Mouse (Mus musculus) layer of hippocampus, adult 2 months (tissue): ENCODE measurements around the gene Gm45618. TPM values are rescaled to one million over a fixed set of nuclear protein-coding genes. Genes with fewer than 3 reads are reported as not detected.
"Not testable (repeated sequence)": the region's sequence is repeated elsewhere in the genome, so short reads cannot be mapped to it uniquely, and the experiment has no call there.

Experiments
- DNase-seq, 2 experiments: peaks; one replicate each; pipeline ENCODE4 v3.0.0; 2022; ENCODE audit warnings: low spot score in 2 of 2
- H3K27ac ChIP-seq: fragments of 200-600 bp; 2 replicates; pipeline ENCODE4 v1.8.1; 2022
- H3K4me3 ChIP-seq: fragments of 200-600 bp; 2 replicates; pipeline ENCODE4 v1.8.1; 2022; ENCODE audit warnings: mild to moderate bottlenecking
- CTCF ChIP-seq: fragments of 200-600 bp; conservative IDR thresholded peaks from 2 replicates; pipeline ENCODE4 v1.8.1; 2022; ENCODE audit warnings: antibody characterized with exemption, mild to moderate bottlenecking, moderate library complexity
- long read RNA-seq, 2 experiments: library from polyadenylated mRNA; stranded (forward); transcript quantifications; one replicate each; pipeline ENCODE4 v2.0.0; 2021; ENCODE audit warnings: borderline mapping rate in 2 of 2
- total RNA-seq, 2 experiments: library from RNA; stranded (reverse); gene quantifications; 2 replicates each; pipeline ENCODE4 v1.2.3; 2021

Gm45618 gene
- total RNA-seq = not detected
- long read RNA-seq, experiment 1 = 0 reads
- long read RNA-seq, experiment 2 = 0 reads

DNA sequence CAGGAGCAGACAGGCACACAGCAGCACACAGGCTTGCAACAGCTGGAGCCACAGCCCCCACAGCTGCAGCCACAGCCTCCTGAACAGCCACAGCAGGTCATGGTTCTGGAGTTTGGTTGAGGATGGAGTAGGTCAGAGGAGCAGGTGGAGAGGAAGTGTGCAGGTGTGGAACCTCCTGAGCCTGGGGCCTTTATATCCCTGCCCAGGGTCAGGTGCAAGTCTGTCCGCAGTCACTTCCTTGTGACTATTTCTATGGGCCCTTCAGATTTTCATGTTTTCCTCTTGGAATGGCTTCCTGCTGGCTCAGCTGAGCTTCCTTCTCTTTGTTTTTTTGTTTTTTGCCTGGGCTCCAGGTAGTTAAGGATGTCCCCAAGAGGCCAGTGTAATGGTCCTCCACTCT is at the start of gene Gm45618:
Gene Gm45618 (minus strand): TSS at position 101 of the 400 bp plus-strand sequence.
- H3K4me3 ChIP-seq, H3K27ac ChIP-seq, DNase-seq: not testable (repeated sequence)

GRCm38 (mm10) chr7:142169836-142170235 is 49.3 kb upstream of the Gm45618 start:
- H3K27ac ChIP-seq = no peak overlapping the region
- H3K4me3 ChIP-seq = no peak overlapping the region
- TF ChIP-seq CTCF = peak; percentile 79
- DNase-seq = peak in 1 of 2 experiments; percentile 16

DNA sequence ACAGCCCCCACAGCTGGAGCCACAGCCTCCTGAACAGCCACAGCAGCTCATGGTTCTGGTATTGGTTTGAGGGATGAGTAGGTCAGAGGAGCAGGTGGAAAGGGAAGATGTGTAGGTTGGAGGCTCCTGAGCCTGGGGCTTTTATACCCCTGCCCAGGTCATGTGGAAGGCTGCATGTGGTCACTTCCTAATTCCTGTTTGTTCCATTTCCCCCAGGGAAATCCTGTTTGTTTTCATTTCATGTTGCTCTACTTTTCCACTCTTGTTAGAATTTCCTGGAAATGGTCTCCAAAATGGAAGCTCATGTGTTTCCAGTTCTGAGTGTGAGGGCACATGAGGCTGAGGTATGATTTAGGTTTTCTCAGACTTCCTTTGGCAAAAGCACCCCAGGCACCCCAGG is 45.1 kb upstream of the Gm45618 start, which contains the start of gene Gm4553:
Gene Gm4553 (minus strand): TSS at position 101 of the 400 bp plus-strand sequence.
- H3K27ac ChIP-seq, DNase-seq, H3K4me3 ChIP-seq: not testable (repeated sequence)

DNA sequence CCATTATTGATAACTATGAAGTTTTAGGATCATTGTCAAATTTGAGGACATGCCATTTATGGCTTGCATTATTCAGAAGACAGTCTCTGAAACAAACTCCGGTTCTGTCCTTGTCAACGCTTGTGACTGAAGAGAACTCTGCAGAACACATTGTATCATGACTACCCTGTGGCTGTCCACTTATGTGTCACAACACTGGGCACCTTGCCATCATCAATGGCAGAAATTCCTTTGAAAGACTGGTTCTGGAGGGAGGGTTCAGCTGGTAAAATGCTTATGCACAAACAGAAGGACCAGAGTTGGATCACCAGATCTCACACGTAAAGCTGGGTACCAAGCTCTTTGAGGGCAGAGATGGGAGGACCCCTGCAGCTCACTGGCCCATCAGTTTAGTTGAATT is 38.8 kb upstream of the Gm45618 start:
- TF ChIP-seq CTCF = no peak
- H3K4me3 ChIP-seq = no peak overlapping the region
- DNase-seq = no peak
- no peak overlapping the region for H3K27ac ChIP-seq

- not testable (repeated sequence) for H3K4me3 ChIP-seq, H3K27ac ChIP-seq, DNase-seq
Measured at GRCm38 (mm10) chr7:142157013-142157412, 36.5 kb upstream of the Gm45618 start, which contains the start of gene Gm29735. TSS of gene Gm29735 (minus strand) at chr7:142157113.

GRCm38 (mm10) chr7:142155308-142155707 is 34.8 kb upstream of the Gm45618 start:
- TF ChIP-seq CTCF = no peak
- H3K4me3 ChIP-seq = no peak overlapping the region
- no peak overlapping the region for H3K27ac ChIP-seq
- no peak for DNase-seq

GRCm38 (mm10) chr7:142152191-142152590 is 31.7 kb upstream of the Gm45618 start:
- Histone ChIP-seq H3K27ac (no peak overlapping the region), H3K4me3 (no peak overlapping the region)
- DNase-seq = no peak
- no peak for TF ChIP-seq CTCF

GRCm38 (mm10) chr7:142148633-142149032 is 28.1 kb upstream of the Gm45618 start:
- TF ChIP-seq CTCF = no peak
- H3K27ac ChIP-seq = no peak overlapping the region
- no peak for DNase-seq
- no peak overlapping the region for H3K4me3 ChIP-seq

DNA sequence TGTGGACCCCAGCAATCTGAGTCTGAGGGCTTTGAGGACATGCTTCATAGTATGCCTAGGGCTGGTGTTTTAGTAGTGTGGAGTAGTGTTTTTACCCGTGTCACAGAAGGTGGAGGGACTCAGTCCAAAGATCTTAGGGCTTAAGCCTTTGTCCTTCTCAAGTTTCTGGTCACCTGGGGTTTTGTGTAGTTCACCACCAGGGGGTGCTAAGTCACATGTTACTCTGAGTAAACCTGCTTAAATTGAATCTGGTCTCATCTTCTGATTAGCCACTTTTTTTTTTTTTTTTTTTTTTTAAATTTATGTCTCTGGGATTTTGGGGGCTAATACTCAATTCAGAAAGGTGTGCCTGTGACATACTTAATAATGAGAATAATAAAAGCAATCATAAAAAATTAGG is 25.5 kb upstream of the Gm45618 start:
- DNase-seq = peak; percentile 38 to 43
- no peak overlapping the region for H3K27ac ChIP-seq
- H3K4me3 ChIP-seq = no peak overlapping the region
- peak; percentile 81 for TF ChIP-seq CTCF

GRCm38 (mm10) chr7:142145413-142145940 is 24.9 kb upstream of the Gm45618 start:
- TF ChIP-seq CTCF = no peak
- no peak overlapping the region for H3K4me3 ChIP-seq
- no peak for DNase-seq
- H3K27ac ChIP-seq = no peak overlapping the region

- no peak within 1 kb of the TSS for H3K27ac ChIP-seq
- no peak for TF ChIP-seq CTCF
- no peak for DNase-seq
Measured at GRCm38 (mm10) chr7:142144507-142144906, 24.0 kb upstream of the Gm45618 start, which contains the start of gene Gm45337. TSS of gene Gm45337 (minus strand) at chr7:142144607.

GRCm38 (mm10) chr7:142143506-142144010 is 23.0 kb upstream of the Gm45618 start:
- not testable (repeated sequence) for DNase-seq, H3K4me3 ChIP-seq, H3K27ac ChIP-seq

More at GRCm38 (mm10) chr7:142144507-142144906, 24.0 kb upstream of the Gm45618 start, which contains the start of gene Gm45337:
- H3K4me3 ChIP-seq = no peak within 1 kb of the TSS

DNA sequence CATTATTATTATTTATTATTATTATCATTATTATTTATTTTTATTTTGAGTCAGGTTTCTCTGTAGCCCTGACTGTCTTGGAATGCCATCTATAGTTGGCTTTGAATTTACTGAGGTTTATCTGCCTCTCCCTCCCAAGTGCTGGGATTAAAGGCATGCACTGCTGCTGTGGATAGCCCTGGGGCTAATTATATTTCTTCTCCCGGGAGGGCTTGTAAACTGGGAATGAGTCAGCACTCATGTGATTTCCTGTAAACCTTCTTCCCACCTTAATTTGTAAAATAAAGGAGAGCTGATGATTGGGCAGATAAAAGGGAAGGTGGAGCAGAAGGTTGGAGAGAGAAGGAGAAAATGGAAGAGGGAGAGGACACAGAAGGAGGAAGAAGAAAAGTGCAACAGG is 20.2 kb upstream of the Gm45618 start:
- no peak for TF ChIP-seq CTCF
- Histone ChIP-seq H3K4me3 (no peak overlapping the region), H3K27ac (no peak overlapping the region)
- no peak for DNase-seq

DNA sequence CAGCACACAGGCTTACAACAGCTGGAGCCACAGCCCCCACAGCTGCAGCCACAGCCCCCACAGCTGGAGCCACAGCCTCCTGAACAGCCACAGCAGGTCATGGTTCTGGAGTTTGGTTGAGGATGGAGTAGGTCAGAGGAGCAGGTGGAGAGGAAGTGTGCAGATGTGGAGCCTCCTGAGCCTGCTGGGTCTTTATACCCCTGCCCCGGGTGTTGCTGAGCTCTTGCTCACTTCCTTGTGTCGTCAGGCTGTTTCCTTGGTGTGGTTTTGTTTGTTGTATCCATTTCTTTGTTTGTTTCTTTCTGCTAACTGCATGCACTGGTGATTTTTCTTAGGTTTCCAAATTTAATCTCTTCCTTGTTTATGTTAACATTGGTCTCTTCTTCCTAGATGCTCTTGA is 15.4 kb upstream of the Gm45618 start, which contains the start of gene Gm39115:
Gene Gm39115 (minus strand): TSS at position 101 of the 400 bp plus-strand sequence.
- H3K27ac ChIP-seq, H3K4me3 ChIP-seq, DNase-seq: not testable (repeated sequence)
